Mouse (Mus musculus): ENCODE measurements around the gene Fam180a. TPM values are rescaled to one million over a fixed set of nuclear protein-coding genes. Genes with fewer than 3 reads are reported as not detected.

Gene Fam180a
- total RNA-seq, 2 experiments from 2014 or later, result 4.9 to 6.4 TPM

DNA sequence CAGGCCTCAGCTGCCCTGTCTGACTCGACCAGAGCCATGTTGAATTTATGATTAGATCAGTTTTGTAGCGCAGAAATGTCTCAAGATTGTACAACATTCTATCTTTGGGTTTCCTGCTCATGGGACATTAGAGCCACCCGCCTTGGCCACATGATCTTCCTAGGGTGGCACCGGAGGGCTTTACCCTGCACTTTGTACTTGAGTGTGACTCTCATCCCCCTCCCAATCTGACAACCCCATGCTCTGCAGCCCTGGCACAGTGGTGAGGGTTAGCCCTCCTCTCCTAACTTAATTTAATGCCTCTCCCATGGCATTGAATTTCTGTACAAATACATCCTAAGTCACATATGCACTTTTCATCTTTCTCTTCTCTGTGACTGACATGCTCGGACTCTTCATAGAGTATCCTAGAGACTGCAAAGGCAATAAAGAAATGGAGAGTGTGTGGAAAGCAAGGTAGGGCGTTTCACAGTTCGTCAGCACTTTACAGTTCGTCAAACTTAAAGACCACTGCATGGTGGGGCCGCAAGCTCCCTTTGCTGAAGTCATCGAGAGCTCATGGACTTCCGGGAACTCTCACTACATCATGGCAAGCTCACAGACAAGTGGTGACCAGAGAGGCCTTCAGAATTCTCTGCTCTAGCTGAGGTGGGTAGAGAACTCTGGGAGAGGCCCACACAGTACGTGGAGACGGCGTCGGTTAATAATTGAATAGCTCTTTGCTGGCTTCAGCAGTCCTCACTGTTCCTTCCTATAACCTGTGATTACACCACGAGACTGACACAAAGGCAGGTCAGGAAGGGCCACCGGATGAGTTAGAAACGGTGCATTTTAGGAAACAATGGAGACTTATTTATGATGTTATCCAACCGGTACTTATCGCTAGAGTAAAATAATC, 53.8 kb downstream of the Fam180a start:
- DNase-seq (ENCODE audit: extremely low spot score in 1 of 2, low spot score in 2 of 2), result no peak
- intact Hi-C loops (cut with DNase I), result no loop called here

GRCm38 (mm10) chr6:35271094-35271855, 54.7 kb downstream of the Fam180a start:
- intact Hi-C loops (cut with DNase I), result no loop called here
- no peak for DNase-seq (ENCODE audit: extremely low spot score in 1 of 2, low spot score in 2 of 2)

DNA sequence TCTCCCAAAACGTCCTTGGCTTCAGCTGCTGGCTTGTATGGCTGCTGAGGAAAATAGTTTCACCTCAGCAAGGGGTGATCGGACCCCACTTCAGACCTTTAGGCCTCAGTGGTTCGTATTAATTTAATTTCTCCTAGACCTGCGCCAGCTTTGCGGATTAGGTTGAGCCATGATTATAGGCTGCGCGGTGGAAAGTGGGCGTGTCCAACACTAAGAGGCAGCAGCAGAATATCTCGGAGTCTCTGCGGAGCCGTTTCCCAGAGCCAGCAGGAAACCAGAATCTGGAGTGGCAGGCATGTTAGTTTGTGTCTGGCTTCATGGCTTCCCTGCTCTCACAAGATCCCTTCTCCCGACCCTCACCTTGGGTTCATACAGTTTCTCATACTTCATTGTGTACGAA, 56.3 kb downstream of the Fam180a start:
- intact Hi-C loops (cut with DNase I), result no loop called here
- DNase-seq (ENCODE audit: extremely low spot score in 1 of 2, low spot score in 2 of 2), result no peak

DNA sequence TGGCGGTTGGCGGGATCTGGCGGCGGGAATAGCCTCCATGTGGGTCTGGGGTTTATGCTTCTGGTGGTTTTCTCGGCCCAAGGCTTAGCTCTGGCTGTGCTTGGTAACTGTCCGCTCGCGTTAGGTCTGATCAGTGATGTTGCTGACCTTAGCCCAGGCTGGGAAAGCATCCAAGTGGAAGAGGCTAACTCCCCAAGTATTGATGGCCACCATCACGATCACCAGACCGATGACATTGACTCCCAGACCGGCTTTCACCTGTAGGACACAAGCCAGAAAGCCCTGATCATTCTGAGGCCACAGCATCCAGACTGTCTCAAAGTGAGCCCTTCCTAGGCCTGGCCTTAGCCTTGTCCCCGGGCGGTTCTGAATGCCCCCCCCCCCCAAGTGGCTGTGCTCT, 57.2 kb downstream of the Fam180a start:
- intact Hi-C loops (cut with DNase I), result no loop called here
- DNase-seq (ENCODE audit: extremely low spot score in 1 of 2, low spot score in 2 of 2), result no peak

GRCm38 (mm10) chr6:35265580-35266278, 60.2 kb downstream of the Fam180a start:
- DNase-seq (ENCODE audit: extremely low spot score in 1 of 2, low spot score in 2 of 2), result no peak
- intact Hi-C loops (cut with DNase I), result no loop called here

Other genes with a start within 250 kb of the Fam180a start
- gene Cnot4, start 192.4 kb downstream of the Fam180a start, total RNA-seq (2021), result 10 to 100 TPM; 38.4 to 39.2 TPM
- 10 to 100 TPM; 28.4 to 31.7 TPM for gene Nup205, start 148.7 kb downstream of the Fam180a start, total RNA-seq (2021)
- gene Slc13a4, start 18.0 kb downstream of the Fam180a start, total RNA-seq (2021), result 10 to 100 TPM; 10.5 TPM
- 100 to 1,000 TPM; 370 to 380 TPM for gene Mtpn, start 213.7 kb upstream of the Fam180a start, total RNA-seq (2021)